Mouse (Mus musculus) G1E-ER4 (cell line): Measurements from ENCODE around the gene Slc7a9. TPM values are rescaled to one million over a fixed set of nuclear protein-coding genes. Genes with fewer than 3 reads are reported as not detected.

Experiments
- GATA1 ChIP-seq: IDR thresholded peaks from one replicate; pipeline ENCODE4 v1.8.0; 2012; ENCODE audit warnings: low read length, inconsistent platforms
- polyA plus RNA-seq: library from polyadenylated mRNA; stranded (reverse); fragments of >175 nt; gene quantifications from 2 replicates; pipeline ENCODE4 v1.2.3, GENCODE M21; 2012

Gene Slc7a9
- not detected in 2 replicates for polyA plus RNA-seq

GRCm38 (mm10) chr7:35447996-35448846, at the start of gene Slc7a9:
TSS of gene Slc7a9 (plus strand) at chr7:35448796.
- no peak for TF ChIP-seq GATA1

GRCm38 (mm10) chr7:35401169-35401568, 47.4 kb upstream of the Slc7a9 start:
- no peak for TF ChIP-seq GATA1

- TF ChIP-seq GATA1, result no peak
Measured at GRCm38 (mm10) chr7:35415226-35415625, 33.4 kb upstream of the Slc7a9 start.

GRCm38 (mm10) chr7:35415801-35416653, 32.6 kb upstream of the Slc7a9 start:
- TF ChIP-seq GATA1, result no peak

- TF ChIP-seq GATA1, result no peak
Measured at GRCm38 (mm10) chr7:35416654-35416948, 32.0 kb upstream of the Slc7a9 start.

GRCm38 (mm10) chr7:35423071-35423470, 25.5 kb upstream of the Slc7a9 start:
- TF ChIP-seq GATA1, result no peak

GRCm38 (mm10) chr7:35428146-35428545, 20.4 kb upstream of the Slc7a9 start:
- no peak for TF ChIP-seq GATA1

GRCm38 (mm10) chr7:35435266-35435665, 13.3 kb upstream of the Slc7a9 start:
- no peak for TF ChIP-seq GATA1

- TF ChIP-seq GATA1, result no peak
Measured at GRCm38 (mm10) chr7:35447501-35447900, 1.1 kb upstream of the Slc7a9 start.

GRCm38 (mm10) chr7:35448867-35449266, 271 bp downstream of the Slc7a9 start:
- TF ChIP-seq GATA1, result no peak

- no peak for TF ChIP-seq GATA1
Measured at GRCm38 (mm10) chr7:35456091-35456814, 7.7 kb downstream of the Slc7a9 start.

GRCm38 (mm10) chr7:35460971-35461370, 12.4 kb downstream of the Slc7a9 start:
- TF ChIP-seq GATA1, result no peak

- no peak for TF ChIP-seq GATA1
Measured at GRCm38 (mm10) chr7:35465027-35465426, 16.4 kb downstream of the Slc7a9 start.

- no peak for TF ChIP-seq GATA1
Measured at GRCm38 (mm10) chr7:35467856-35468255, 19.3 kb downstream of the Slc7a9 start.

GRCm38 (mm10) chr7:35470794-35471193, 22.2 kb downstream of the Slc7a9 start:
- TF ChIP-seq GATA1, result no peak

- TF ChIP-seq GATA1, result no peak
Measured at GRCm38 (mm10) chr7:35476457-35476856, 27.9 kb downstream of the Slc7a9 start.
